Mouse (Mus musculus) c-Kit-positive CD71-positive TER-119-positive erythroid progenitor cells, embryonic 14.5 days (primary cell): Measurements from ENCODE around the gene Lrrc66.

Source experiments
- DNase-seq: peaks from one replicate; pipeline ENCODE4 v3.0.0-alpha.2; 2013; ENCODE audit warnings: low spot score

Lrrc66 gene

GRCm38 (mm10) chr5:73556733-73557425, 75.4 kb downstream of the Lrrc66 start:
- no peak for DNase-seq
